Comparison of ENCODE assay signal across 17 mouse cellular contexts in the genomic region with DNA sequence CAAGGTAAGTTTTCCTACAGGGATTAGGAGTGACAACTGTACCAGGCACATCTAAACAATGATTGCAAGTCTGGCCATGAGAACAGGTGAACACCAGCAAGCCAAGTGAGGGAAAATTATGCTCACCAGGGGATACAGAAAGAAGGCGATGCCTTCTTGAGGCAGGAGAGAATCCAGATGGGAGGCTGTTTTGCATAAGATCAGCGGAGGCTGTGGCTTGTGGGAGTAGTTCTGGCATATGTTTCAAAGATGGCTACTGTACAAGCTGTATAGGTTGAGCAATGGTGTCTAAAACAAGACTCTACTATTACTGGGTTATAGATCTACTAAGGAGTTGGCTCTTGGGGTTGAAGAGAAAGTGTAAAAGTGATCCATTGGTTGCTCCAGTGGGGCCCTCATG.
"Had no signal": no experiment of that assay in that cellular context is flagged by ENCODE, and none has a peak within 500 bp of the region (broad histone marks: within the 10 kb centered on the region; RNA-seq: fewer than 3 reads in every experiment).

No protein-coding gene starts in this region.

- ATAC-seq: liver, postnatal 0 days; lung, postnatal 0 days; midbrain, embryonic 13.5 days; midbrain, embryonic 15.5 days had no signal

- H3K27ac ChIP-seq: liver, embryonic 15.5 days; lung, embryonic 15.5 days; macrophage; midbrain, embryonic 13.5 days; midbrain, embryonic 15.5 days; neural tube, embryonic 12.5 days; stomach, embryonic 15.5 days; stomach, postnatal 0 days had no signal

- DNase-seq: liver, postnatal 0 days; lung, adult 2 months; lung, postnatal 14 days; lung, postnatal 36 days; thymus, adult 18-20 months; thymus, postnatal 14 days; thymus, postnatal 36 days had no signal

- H3K4me3 ChIP-seq: liver, embryonic 15.5 days; lung, embryonic 15.5 days; megakaryocyte, embryonic 14.5 days; midbrain, embryonic 13.5 days; midbrain, embryonic 15.5 days; neural tube, embryonic 12.5 days; stomach, embryonic 15.5 days had no signal
